Mouse (Mus musculus) CH12.LX (cell line): Measurements from ENCODE around the gene Vasp. TPM values are rescaled to one million over a fixed set of nuclear protein-coding genes. Genes with fewer than 3 reads are reported as not detected.

ENCODE experiments used
- DNase-seq: peaks from one replicate; pipeline ENCODE4 v3.0.0-alpha.2; 2013; ENCODE audit errors: extremely low read depth
- H3K27ac ChIP-seq: 2 replicates; pipeline ENCODE4 v1.5.1; 2012; ENCODE audit warnings: low read depth, mild to moderate bottlenecking, control low read depth, moderate library complexity; ENCODE audit not compliant: insufficient read depth
- H3K27me3 ChIP-seq: replicated peaks from 2 replicates; pipeline ENCODE3; 2012; ENCODE audit warnings: inconsistent platforms
- H3K36me3 ChIP-seq, 2 experiments: replicated peaks in 1 of 2; 2 replicates each; pipeline versions ENCODE3 to v1.6.1; 2012; ENCODE audit warnings: inconsistent platforms in 1 of 2, low read length in 1 of 2, mild to moderate bottlenecking in 1 of 2, mixed read lengths in 1 of 2, moderate library complexity in 1 of 2; ENCODE audit not compliant: control insufficient read depth in 1 of 2, insufficient read depth in 1 of 2
- H3K4me1 ChIP-seq, 2 experiments: 2 replicates each; pipeline ENCODE4 v1.6.1; 2012; ENCODE audit warnings: inconsistent platforms in 1 of 2, moderate library complexity in 1 of 2; ENCODE audit not compliant: insufficient read depth in 2 of 2, control insufficient read depth in 1 of 2
- H3K4me2 ChIP-seq: 2 replicates; pipeline ENCODE4 v1.6.1; 2012; ENCODE audit warnings: low read depth, mild to moderate bottlenecking, control low read depth; ENCODE audit not compliant: poor library complexity, insufficient read depth, severe bottlenecking
- H3K4me3 ChIP-seq, 3 experiments: fragments of 150-350 bp in 1 of 3; sonication (generic) in 1 of 3; replicated peaks in 1 of 3; 2 replicates each; pipeline versions ENCODE3 to v1.5.1; 2011 to 2012; ENCODE audit warnings: low read depth in 2 of 3, low read length in 2 of 3, mild to moderate bottlenecking in 2 of 3, moderate library complexity in 2 of 3, control low read depth in 1 of 3, improper control_type of control experiment in 1 of 3, inconsistent platforms in 1 of 3, mixed read lengths in 1 of 3; ENCODE audit not compliant: poor library complexity in 1 of 3
- H3K79me2 ChIP-seq: replicated peaks from 2 replicates; pipeline ENCODE4 v1.6.1; 2012; ENCODE audit warnings: mild to moderate bottlenecking, moderate library complexity; ENCODE audit not compliant: control insufficient read depth, poor library complexity, insufficient read depth, severe bottlenecking; ENCODE audit errors: extremely low read depth
- H3K9ac ChIP-seq: 2 replicates; pipeline ENCODE4 v1.6.1; 2012; ENCODE audit warnings: low read depth, mild to moderate bottlenecking, control low read depth, moderate library complexity; ENCODE audit not compliant: insufficient read depth
- H3K9me3 ChIP-seq: replicated peaks from 2 replicates; pipeline ENCODE3; 2012; ENCODE audit warnings: low read length, inconsistent platforms, mixed read lengths
- BHLHE40 ChIP-seq: IDR thresholded peaks from 2 replicates; pipeline ENCODE4 v1.6.1; 2011; ENCODE audit warnings: mild to moderate bottlenecking, low read depth, low read length, improper control_type of control experiment
- CHD1 ChIP-seq: IDR thresholded peaks from 2 replicates; pipeline ENCODE4 v1.6.1; 2012; ENCODE audit warnings: low read depth, low read length, improper control_type of control experiment, inconsistent platforms
- CHD2 ChIP-seq: IDR thresholded peaks from 2 replicates; pipeline ENCODE4 v1.6.1; 2011; ENCODE audit warnings: low read length, improper control_type of control experiment
- CTCF ChIP-seq, 2 experiments: IDR thresholded peaks in 1 of 2; conservative IDR thresholded peaks in 1 of 2; 2 replicates each; pipeline ENCODE4 v1.5.1; 2011 to 2012; ENCODE audit warnings: low read depth in 2 of 2, low read length in 2 of 2, improper control_type of control experiment in 1 of 2, inconsistent platforms in 1 of 2, mild to moderate bottlenecking in 1 of 2, moderate library complexity in 1 of 2
- E2F4 ChIP-seq: IDR thresholded peaks from 2 replicates; pipeline ENCODE4 v1.6.1; 2011; ENCODE audit warnings: low read depth, low read length, improper control_type of control experiment; ENCODE audit not compliant: insufficient replicate concordance
- ELF1 ChIP-seq: IDR thresholded peaks from 2 replicates; pipeline ENCODE4 v1.6.1; 2014; ENCODE audit warnings: low read depth, mild to moderate bottlenecking, inconsistent platforms, low read length, improper control_type of control experiment
- EP300 ChIP-seq: IDR thresholded peaks from 2 replicates; pipeline ENCODE4 v1.6.1; 2011; ENCODE audit warnings: low read length, improper control_type of control experiment
- ETS1 ChIP-seq: conservative IDR thresholded peaks from 2 replicates; pipeline ENCODE4 v1.6.1; 2012; ENCODE audit warnings: low read depth, mild to moderate bottlenecking, inconsistent platforms, low read length, improper control_type of control experiment, moderate library complexity
- GABPA ChIP-seq: IDR thresholded peaks from 2 replicates; pipeline ENCODE4 v1.6.1; 2012; ENCODE audit warnings: low read depth, low read length, improper control_type of control experiment, inconsistent platforms; ENCODE audit not compliant: insufficient replicate concordance
- HCFC1 ChIP-seq: IDR thresholded peaks from 2 replicates; pipeline ENCODE4 v1.6.1; 2012; ENCODE audit warnings: low read depth, mild to moderate bottlenecking, inconsistent platforms, low read length, improper control_type of control experiment
- IRF4 ChIP-seq: IDR thresholded peaks from 2 replicates; pipeline ENCODE4 v1.6.1; 2014; ENCODE audit warnings: low read depth, mild to moderate bottlenecking, inconsistent platforms, low read length, improper control_type of control experiment
- JUN ChIP-seq: IDR thresholded peaks from 2 replicates; pipeline ENCODE4 v1.6.1; 2011; ENCODE audit warnings: low read depth, mild to moderate bottlenecking, low read length, improper control_type of control experiment, moderate library complexity; ENCODE audit not compliant: insufficient read depth
- JUND ChIP-seq: conservative IDR thresholded peaks from 2 replicates; pipeline ENCODE4 v1.6.1; 2011; ENCODE audit warnings: low read depth, low read length, improper control_type of control experiment
- KAT2A ChIP-seq: IDR thresholded peaks from 2 replicates; pipeline ENCODE4 v1.6.1; 2012; ENCODE audit warnings: low read length, improper control_type of control experiment, inconsistent platforms; ENCODE audit not compliant: insufficient replicate concordance
- MAFK ChIP-seq: IDR thresholded peaks from 2 replicates; pipeline ENCODE4 v1.6.1; 2011; ENCODE audit warnings: low read length, improper control_type of control experiment; ENCODE audit not compliant: insufficient replicate concordance
- MAX ChIP-seq: IDR thresholded peaks from 2 replicates; pipeline ENCODE4 v1.6.1; 2011; ENCODE audit warnings: low read length, improper control_type of control experiment
- MAZ ChIP-seq: IDR thresholded peaks from 2 replicates; pipeline ENCODE4 v1.6.1; 2012; ENCODE audit warnings: low read depth, mild to moderate bottlenecking, inconsistent platforms, low read length, improper control_type of control experiment, moderate library complexity
- MEF2A ChIP-seq: IDR thresholded peaks from 2 replicates; pipeline ENCODE4 v1.6.1; 2014; ENCODE audit warnings: low read depth, mild to moderate bottlenecking, inconsistent platforms, low read length, improper control_type of control experiment, borderline replicate concordance
- MXI1 ChIP-seq: IDR thresholded peaks from 2 replicates; pipeline ENCODE4 v1.6.1; 2011; ENCODE audit warnings: mild to moderate bottlenecking, low read depth, low read length, improper control_type of control experiment
- MYC ChIP-seq: IDR thresholded peaks from 2 replicates; pipeline ENCODE4 v1.6.1; 2011; ENCODE audit warnings: low read depth, mild to moderate bottlenecking, improper control_type of control experiment, low read length
- NELFE ChIP-seq: IDR thresholded peaks from 2 replicates; pipeline ENCODE4 v1.6.1; 2011; ENCODE audit warnings: low read depth, low read length, improper control_type of control experiment
- NRF1 ChIP-seq: IDR thresholded peaks from 2 replicates; pipeline ENCODE4 v1.6.1; 2014; ENCODE audit warnings: low read depth, mild to moderate bottlenecking, inconsistent platforms, low read length, improper control_type of control experiment, moderate library complexity
- PAX5 ChIP-seq: IDR thresholded peaks from 2 replicates; pipeline ENCODE4 v1.6.1; 2012; ENCODE audit warnings: low read length, inconsistent platforms, mixed read lengths
- POLR2A ChIP-seq: IDR thresholded peaks from 2 replicates; pipeline ENCODE4 v1.6.1; 2011; ENCODE audit warnings: low read depth, mild to moderate bottlenecking, improper control_type of control experiment, low read length
- POLR2AphosphoS2 ChIP-seq: IDR thresholded peaks from 2 replicates; pipeline ENCODE4 v1.6.1; 2011; ENCODE audit warnings: low read depth, low read length, improper control_type of control experiment
- RAD21 ChIP-seq: IDR thresholded peaks from 2 replicates; pipeline ENCODE4 v1.6.1; 2011; ENCODE audit warnings: low read depth, mild to moderate bottlenecking, low read length, improper control_type of control experiment, moderate library complexity
- RCOR1 ChIP-seq: conservative IDR thresholded peaks from 2 replicates; pipeline ENCODE4 v1.6.1; 2012; ENCODE audit warnings: low read depth, mild to moderate bottlenecking, inconsistent platforms, low read length, improper control_type of control experiment
- SIN3A ChIP-seq: IDR thresholded peaks from 2 replicates; pipeline ENCODE4 v1.6.1; 2012; ENCODE audit warnings: low read length, improper control_type of control experiment, inconsistent platforms
- SMC3 ChIP-seq: IDR thresholded peaks from 2 replicates; pipeline ENCODE4 v1.6.1; 2011; ENCODE audit warnings: low read depth, low read length, improper control_type of control experiment
- TBP ChIP-seq: conservative IDR thresholded peaks from 2 replicates; pipeline ENCODE4 v1.6.1; 2011; ENCODE audit warnings: low read depth, low read length, improper control_type of control experiment
- TCF12 ChIP-seq: IDR thresholded peaks from 2 replicates; pipeline ENCODE4 v1.6.1; 2014; ENCODE audit warnings: low read depth, mild to moderate bottlenecking, inconsistent platforms, low read length, improper control_type of control experiment
- UBTF ChIP-seq: IDR thresholded peaks from 2 replicates; pipeline ENCODE4 v1.6.1; 2012; ENCODE audit warnings: low read depth, mild to moderate bottlenecking, inconsistent platforms, low read length, improper control_type of control experiment, moderate library complexity
- USF1 ChIP-seq: IDR thresholded peaks from 2 replicates; pipeline ENCODE4 v1.6.1; 2014; ENCODE audit warnings: low read depth, mild to moderate bottlenecking, inconsistent platforms, low read length, improper control_type of control experiment
- USF2 ChIP-seq: conservative IDR thresholded peaks from 2 replicates; pipeline ENCODE4 v1.6.1; 2011; ENCODE audit warnings: low read depth, low read length, improper control_type of control experiment
- ZC3H11A ChIP-seq: IDR thresholded peaks from 2 replicates; pipeline ENCODE4 v1.6.1; 2012; ENCODE audit warnings: low read depth, mild to moderate bottlenecking, inconsistent platforms, low read length, improper control_type of control experiment
- ZKSCAN1 ChIP-seq: IDR thresholded peaks from 2 replicates; pipeline ENCODE4 v1.6.1; 2012; ENCODE audit warnings: low read depth, inconsistent platforms, low read length, improper control_type of control experiment, borderline replicate concordance
- ZMIZ1 ChIP-seq: IDR thresholded peaks from 2 replicates; pipeline ENCODE4 v1.6.1; 2012; ENCODE audit warnings: low read depth, mild to moderate bottlenecking, inconsistent platforms, low read length, improper control_type of control experiment
- ZNF384 ChIP-seq: IDR thresholded peaks from 2 replicates; pipeline ENCODE4 v1.6.1; 2012; ENCODE audit warnings: low read depth, low read length, improper control_type of control experiment, inconsistent platforms
- dilution Hi-C: fragments of 300-500 bp; cut with MboI; formaldehyde crosslinking; loops from 2 replicates; pipeline ENCODE4 v1.14.3; 2020; ENCODE audit warnings: low sequenced_read_pairs; ENCODE audit not compliant: extremely low pct_unique_long_range_greater_than_20kb, extremely low pct_ligation_motif_present
- in situ Hi-C: fragments of 300-500 bp; cut with MboI; formaldehyde crosslinking; loops from 3 replicates; pipeline ENCODE4 v1.14.3; 2019; ENCODE audit warnings: low sequenced_read_pairs, low pct_ligation_motif_present, low pct_unique_long_range_greater_than_20kb, mixed read lengths
- polyA plus RNA-seq: library from polyadenylated mRNA; unstranded; fragments of >175 nt; gene quantifications from 2 replicates; pipeline ENCODE4 v1.2.1, GENCODE M21; 2012; ENCODE audit warnings: low read depth; ENCODE audit not compliant: insufficient read length
- total RNA-seq, 2 experiments: library from RNA; depleted of rRNA; stranded (reverse); fragments of 300-350 nt in 1 of 2; fragments of >200 nt in 1 of 2; gene quantifications; 2 replicates each; pipeline ENCODE4 v1.2.3; 2012 to 2014

The Vasp gene
- total and polyA plus RNA-seq, 3 experiments = 114 to 191 (median 125) TPM

DNA sequence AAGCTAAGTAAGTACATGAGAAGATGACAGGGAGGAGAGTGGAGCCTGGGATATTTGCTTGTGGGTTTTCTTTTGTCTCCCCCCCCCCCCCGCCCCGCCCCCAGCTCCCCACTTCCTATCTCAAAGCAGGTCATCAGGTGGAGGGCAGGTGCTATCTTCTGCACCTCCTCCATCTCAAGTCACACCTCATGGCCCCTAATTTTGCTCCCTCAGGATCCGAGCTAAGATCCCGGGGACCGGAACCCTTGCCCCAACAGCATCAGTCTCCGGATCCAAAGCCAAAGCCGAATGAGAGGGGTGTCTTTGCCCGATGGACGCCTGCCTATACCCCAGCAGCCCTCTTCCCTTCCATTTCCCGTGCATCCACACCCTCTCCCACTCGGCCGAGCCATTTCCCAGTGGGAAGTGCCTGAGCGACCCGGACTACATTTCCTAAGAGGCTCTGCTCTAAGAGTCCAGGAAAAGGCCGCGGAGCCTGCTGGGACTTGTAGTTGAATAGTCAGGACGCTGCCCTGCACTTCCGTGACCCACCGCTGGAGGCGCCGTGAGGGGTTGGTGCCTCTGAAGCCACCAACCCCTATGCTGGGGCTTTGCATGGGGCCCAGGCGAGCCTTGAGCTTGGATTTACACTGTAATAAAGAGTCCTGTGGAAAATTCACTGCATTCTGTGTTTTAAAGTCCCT, 24.0 kb upstream of the Vasp start:
- no peaks in the 10 kb centered on the region for H3K27me3 ChIP-seq
- H3K36me3 ChIP-seq = no peaks in the 10 kb centered on the region
- peak; percentile 90 for DNase-seq
- H3K4me2 ChIP-seq = peak overlapping the region; percentile 96
- H3K4me3 ChIP-seq = peak overlapping the region; percentile 65 to 75 (median 71)
- peaks cover 4 to 21% of the 10 kb centered on the region in 2 experiments; a peak in 3 of 4 replicates for H3K4me1 ChIP-seq
- no peak overlapping the region for H3K27ac ChIP-seq
- peak overlapping the region; percentile 87 for H3K9ac ChIP-seq
- no peaks in the 10 kb centered on the region for H3K79me2 ChIP-seq
- dilution Hi-C loops = no loop called here
- peaks cover 3% of the 10 kb centered on the region for H3K9me3 ChIP-seq
- TF ChIP-seq TBP (0 out of 2 replicates have a peak, but pooled peaks have one; percentile 21), BHLHE40 (no peak), E2F4 (no peak), CHD2 (peak; percentile 31; the same call in 1 of the 2 replicates), JUND (no peak), ZNF384 (no peak), PAX5 (no peak), IRF4 (peak; percentile 58; the same call in 1 of the 2 replicates), NELFE (no peak), MYC (no peak), MAX (no peak), USF1 (no peak), MEF2A (no peak), JUN (no peak), SIN3A (no peak), POLR2AphosphoS2 (no peak), USF2 (no peak), MAZ (0 out of 2 replicates have a peak, but pooled peaks have one; percentile 27), GABPA (peak; percentile 89; the same call in 1 of the 2 replicates), UBTF (no peak), POLR2A (peak; percentile 55; the same call in 1 of the 2 replicates), MXI1 (no peak; the same call in 1 of the 2 replicates), RAD21 (peak; percentile 32), TCF12 (peak; percentile 20; the same call in 1 of the 2 replicates), SMC3 (peak; percentile 41), ELF1 (peak; percentile 96), ZKSCAN1 (no peak), CHD1 (no peak), HCFC1 (peak; percentile 100), KAT2A (peak; percentile 99), ZMIZ1 (no peak), RCOR1 (no peak), MAFK (no peak), NRF1 (no peak), CTCF (conservative IDR thresholded peaks at IDR 0.05 in 1 of 2, IDR thresholded peaks at IDR 0.05 in 1 of 2; ENCODE audit: low read depth in 2 of 2, low read length in 2 of 2) (peak; percentile 78 to 88), EP300 (no peak), ETS1 (no peak), ZC3H11A (no peak)
- TF ChIP-seq, all 38 proteins: peak for 13
- in situ Hi-C loops = no loop called here
